Mouse (Mus musculus) intestine, embryonic 16.5 days (tissue): ENCODE results near the gene Slc23a2. TPM values are rescaled to one million over a fixed set of nuclear protein-coding genes. Genes with fewer than 3 reads are reported as not detected.
A peak's percentile ranks its signal among the peaks of the same experiment; 100 is the strongest.

Experiments
- ATAC-seq: fragments of 200-750 bp; cut with Nextera tagmentation; 2 replicates; pipeline ENCODE4 v1.8.0; 2017; ENCODE audit warnings: moderate TSS enrichment, moderate library complexity
- H3K27ac ChIP-seq: fragments of 300-500 bp; sonication (generic); 2 replicates; pipeline ENCODE4 v1.5.1; 2014; ENCODE audit warnings: mild to moderate bottlenecking, low read length
- H3K27me3 ChIP-seq: fragments of 300-500 bp; sonication (generic); replicated peaks from 2 replicates; pipeline ENCODE4 v1.6.1; 2014; ENCODE audit warnings: low read length, control low read depth, mixed read lengths; ENCODE audit not compliant: control insufficient read depth, insufficient read depth
- H3K36me3 ChIP-seq: fragments of 300-500 bp; sonication (generic); 2 replicates; pipeline ENCODE4 v1.6.1; 2014; ENCODE audit warnings: low read length, control low read depth; ENCODE audit not compliant: control insufficient read depth, insufficient read depth
- H3K4me1 ChIP-seq: fragments of 300-500 bp; sonication (generic); 2 replicates; pipeline ENCODE4 v1.6.1; 2014; ENCODE audit warnings: low read length, control low read depth, mixed read lengths; ENCODE audit not compliant: control insufficient read depth, insufficient read depth
- H3K4me2 ChIP-seq: fragments of 300-500 bp; sonication (generic); 2 replicates; pipeline ENCODE4 v1.6.1; 2014; ENCODE audit warnings: low read depth, low read length, control low read depth
- H3K4me3 ChIP-seq: fragments of 300-500 bp; sonication (generic); 2 replicates; pipeline ENCODE4 v1.5.1; 2014; ENCODE audit warnings: mild to moderate bottlenecking, low read length
- H3K9ac ChIP-seq: fragments of 300-500 bp; sonication (generic); 2 replicates; pipeline ENCODE4 v1.6.1; 2014; ENCODE audit warnings: low read depth, low read length
- H3K9me3 ChIP-seq: fragments of 300-500 bp; sonication (generic); 2 replicates; pipeline ENCODE4 v1.6.1; 2016; ENCODE audit warnings: low read length, control low read depth; ENCODE audit not compliant: control insufficient read depth
- WGBS: fragments of 180-500 bp; shearing (Covaris S2); extraction: QIAGEN DNeasy Blood & Tissue Kit; methylation state at CpG from one replicate; pipeline ENCODE4 v1.1.7; 2014; 5-methylcytosine and 5-hydroxymethylcytosine counted together
- polyA plus RNA-seq: library from polyadenylated mRNA; unstranded; fragments of >200 nt; fragmentation: Nextera tagmentation; extraction: Ambion mirVana; gene quantifications from 2 replicates; pipeline ENCODE4 v1.2.1, GENCODE M21; 2015

Slc23a2 gene
- polyA plus RNA-seq, 1 experiment from 2014 or later: 13.5 TPM

DNA sequence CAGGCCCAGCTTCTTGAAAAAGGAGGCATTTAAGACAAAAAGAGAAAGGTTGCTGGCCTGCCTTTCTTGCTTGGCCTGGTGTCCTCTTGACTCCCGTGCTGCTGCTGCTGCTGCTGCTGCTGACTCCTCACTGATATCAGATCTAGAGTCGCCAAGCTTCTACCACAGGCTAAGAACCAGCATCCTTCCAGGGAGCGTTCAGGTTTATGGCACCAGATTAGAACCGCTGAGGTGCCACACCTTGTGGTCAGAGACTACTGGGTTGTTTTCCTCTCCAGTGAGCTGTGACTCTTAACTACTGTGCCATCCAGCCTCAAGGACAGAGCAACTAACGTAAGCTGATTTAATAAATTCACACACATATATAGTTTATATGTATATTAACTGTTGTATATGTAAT is 93.1 kb downstream of the Slc23a2 start:
- ATAC-seq: no peak; the same call in 1 of the 2 replicates
- Histone ChIP-seq H3K4me2 (no peak overlapping the region), H3K9me3 (no peaks in the 10 kb centered on the region), H3K9ac (no peak overlapping the region), H3K27me3 (no peaks in the 10 kb centered on the region), H3K36me3 (0 out of 2 replicates have a peak, but pooled peaks cover 5% of the 10 kb centered on the region), H3K27ac (no peak overlapping the region), H3K4me1 (peaks cover 12% of the 10 kb centered on the region), H3K4me3 (no peak overlapping the region)
- WGBS: 54% methylated on average over 5 of the region's 5 CpGs

DNA sequence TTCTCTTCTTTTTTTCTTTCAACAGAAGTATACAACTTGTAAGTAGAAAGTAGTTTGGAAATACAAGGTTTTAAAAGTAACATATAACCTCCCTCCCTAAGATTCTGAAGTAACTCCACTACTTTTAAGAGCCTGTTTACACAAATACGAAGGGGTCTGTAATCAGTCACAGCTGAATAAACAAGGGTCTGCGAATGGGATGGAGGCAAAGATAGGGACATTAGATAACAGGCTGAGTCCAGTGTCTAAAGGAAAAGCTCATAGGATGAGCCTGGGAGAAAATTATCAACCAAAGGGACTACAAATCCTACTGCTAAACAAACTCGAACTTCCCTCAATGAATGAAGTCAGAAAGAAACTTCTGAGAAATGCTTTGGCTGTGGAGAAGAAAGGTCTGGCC is 95.0 kb downstream of the Slc23a2 start:
- no peaks in the 10 kb centered on the region for H3K9me3 ChIP-seq
- no peak overlapping the region for H3K4me3 ChIP-seq
- ATAC-seq: no peak
- H3K4me2 ChIP-seq: no peak overlapping the region
- H3K27ac ChIP-seq: no peak overlapping the region
- H3K4me1 ChIP-seq: peaks cover 7% of the 10 kb centered on the region
- H3K9ac ChIP-seq: no peak overlapping the region
- H3K27me3 ChIP-seq: no peaks in the 10 kb centered on the region
- H3K36me3 ChIP-seq: no peaks in the 10 kb centered on the region
- 13% methylated on average over 3 of the region's 3 CpGs for WGBS

DNA sequence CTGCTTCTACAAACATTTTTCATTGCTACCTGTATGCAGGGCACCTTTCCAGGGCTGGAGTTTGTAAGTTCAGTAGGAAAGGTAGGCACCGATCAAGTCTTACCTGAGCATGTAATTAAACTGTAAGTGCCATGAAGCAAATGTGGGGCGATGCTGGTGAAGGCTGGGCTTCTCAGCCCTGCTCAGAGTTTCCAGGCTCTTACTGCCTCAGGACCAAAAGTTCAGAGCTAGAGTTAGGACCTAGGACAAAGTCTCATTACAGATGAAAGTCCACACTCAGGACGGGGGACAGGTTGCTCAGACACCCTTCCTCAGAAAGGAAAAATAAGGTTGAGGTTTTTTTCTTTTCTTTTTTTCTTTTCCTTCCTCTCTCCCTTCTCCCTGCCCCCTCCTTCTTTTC is 95.4 kb downstream of the Slc23a2 start:
- 66% methylated on average over 3 of the region's 3 CpGs for WGBS
- no peak overlapping the region for H3K4me2 ChIP-seq
- H3K9ac ChIP-seq: no peak overlapping the region
- no peaks in the 10 kb centered on the region for H3K27me3 ChIP-seq
- no peaks in the 10 kb centered on the region for H3K9me3 ChIP-seq
- H3K27ac ChIP-seq: no peak overlapping the region
- peak; percentile 67; the same call in 1 of the 2 replicates for ATAC-seq
- H3K4me1 ChIP-seq: peaks cover 7% of the 10 kb centered on the region; the same call in 1 of the 2 replicates
- no peak overlapping the region for H3K4me3 ChIP-seq
- H3K36me3 ChIP-seq: no peaks in the 10 kb centered on the region

DNA sequence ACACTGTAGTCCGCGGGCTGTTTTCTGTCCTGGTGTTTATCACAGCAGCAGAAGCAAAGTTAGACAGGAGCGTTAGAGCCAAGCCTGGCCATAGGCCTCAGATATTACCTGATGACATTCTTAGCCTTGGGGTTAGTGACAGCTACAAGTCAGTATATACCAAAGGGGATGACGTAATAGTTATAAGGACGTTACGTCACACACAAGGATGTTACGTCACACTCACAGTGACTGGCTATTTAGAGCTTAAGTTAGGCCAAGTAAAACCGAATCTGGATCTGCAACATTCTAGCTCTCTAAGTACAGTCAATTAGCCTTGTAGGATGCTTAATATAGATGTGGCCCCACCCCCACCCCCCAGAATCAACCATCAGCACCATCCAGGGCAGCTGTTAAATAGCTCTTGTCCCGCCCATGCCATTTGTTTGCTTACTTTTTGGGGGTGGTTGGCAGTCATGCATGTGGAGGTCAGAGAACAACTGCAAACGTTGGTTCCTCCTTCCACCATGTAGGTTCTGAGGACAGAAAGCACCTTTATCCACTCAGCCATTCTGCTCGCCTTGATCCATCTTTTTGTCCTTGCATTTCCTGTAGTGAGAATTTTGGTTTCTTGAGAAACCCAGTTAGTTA is 96.7 kb downstream of the Slc23a2 start:
- H3K4me1 ChIP-seq: peaks cover 12% of the 10 kb centered on the region; the same call in 1 of the 2 replicates
- ATAC-seq: no peak; the same call in 1 of the 2 replicates
- no peaks in the 10 kb centered on the region for H3K36me3 ChIP-seq
- WGBS: 70% methylated on average over 11 of the region's 11 CpGs
- no peaks in the 10 kb centered on the region for H3K27me3 ChIP-seq
- no peak overlapping the region for H3K9ac ChIP-seq
- H3K4me2 ChIP-seq: no peak overlapping the region
- H3K4me3 ChIP-seq: no peak overlapping the region
- no peak overlapping the region for H3K27ac ChIP-seq
- no peaks in the 10 kb centered on the region for H3K9me3 ChIP-seq

DNA sequence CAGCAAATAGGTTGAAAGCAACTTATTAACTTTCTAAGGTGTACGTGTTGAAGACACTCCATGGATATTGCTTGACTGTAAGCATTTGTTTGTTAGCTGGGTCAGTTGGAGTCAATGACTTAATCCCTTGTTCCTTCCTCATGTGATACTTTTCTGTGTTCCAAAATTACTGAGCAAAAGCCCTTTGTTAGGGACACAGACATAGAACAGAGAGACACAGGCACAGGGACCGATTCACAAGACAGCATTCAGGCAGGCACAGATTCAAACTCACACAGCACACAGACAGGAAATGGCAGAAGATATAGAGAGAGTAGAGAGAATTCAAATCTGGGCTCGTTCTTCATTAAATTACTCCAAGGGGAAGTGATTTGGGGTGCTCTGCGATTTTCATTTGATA is 97.5 kb downstream of the Slc23a2 start:
- no peak overlapping the region for H3K9ac ChIP-seq
- 70% methylated on average over 4 of the region's 4 CpGs for WGBS
- H3K9me3 ChIP-seq: no peaks in the 10 kb centered on the region
- no peak overlapping the region for H3K27ac ChIP-seq
- H3K4me1 ChIP-seq: peaks cover 12% of the 10 kb centered on the region; the same call in 1 of the 2 replicates
- H3K4me3 ChIP-seq: no peak overlapping the region
- no peak for ATAC-seq
- no peaks in the 10 kb centered on the region for H3K27me3 ChIP-seq
- no peaks in the 10 kb centered on the region for H3K36me3 ChIP-seq
- H3K4me2 ChIP-seq: no peak overlapping the region

DNA sequence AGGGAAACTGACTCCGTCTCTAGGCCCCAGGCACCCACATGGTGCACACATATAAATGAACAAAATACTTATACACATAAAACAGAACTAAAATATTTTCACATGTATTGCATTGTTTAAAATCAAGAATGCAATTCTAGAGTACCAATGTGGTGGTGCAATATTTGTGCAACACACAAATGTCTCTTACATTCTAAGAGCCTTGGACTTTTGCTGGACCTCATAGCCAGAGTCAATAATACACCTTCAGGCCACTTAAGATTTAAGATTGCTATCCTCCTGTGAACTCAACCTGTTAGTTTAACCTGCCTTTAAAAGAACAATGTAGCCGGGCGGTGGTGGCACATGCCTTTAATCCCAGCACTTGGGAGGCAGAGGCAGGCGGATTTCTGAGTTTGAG is 98.2 kb downstream of the Slc23a2 start:
- no peaks in the 10 kb centered on the region for H3K9me3 ChIP-seq
- H3K27ac ChIP-seq: no peak overlapping the region
- no peak overlapping the region for H3K4me2 ChIP-seq
- no peaks in the 10 kb centered on the region for H3K27me3 ChIP-seq
- 94% methylated on average over 4 of the region's 4 CpGs for WGBS
- peaks cover 12% of the 10 kb centered on the region; the same call in 1 of the 2 replicates for H3K4me1 ChIP-seq
- no peak overlapping the region for H3K4me3 ChIP-seq
- no peak overlapping the region for H3K9ac ChIP-seq
- no peak for ATAC-seq
- no peaks in the 10 kb centered on the region for H3K36me3 ChIP-seq

DNA sequence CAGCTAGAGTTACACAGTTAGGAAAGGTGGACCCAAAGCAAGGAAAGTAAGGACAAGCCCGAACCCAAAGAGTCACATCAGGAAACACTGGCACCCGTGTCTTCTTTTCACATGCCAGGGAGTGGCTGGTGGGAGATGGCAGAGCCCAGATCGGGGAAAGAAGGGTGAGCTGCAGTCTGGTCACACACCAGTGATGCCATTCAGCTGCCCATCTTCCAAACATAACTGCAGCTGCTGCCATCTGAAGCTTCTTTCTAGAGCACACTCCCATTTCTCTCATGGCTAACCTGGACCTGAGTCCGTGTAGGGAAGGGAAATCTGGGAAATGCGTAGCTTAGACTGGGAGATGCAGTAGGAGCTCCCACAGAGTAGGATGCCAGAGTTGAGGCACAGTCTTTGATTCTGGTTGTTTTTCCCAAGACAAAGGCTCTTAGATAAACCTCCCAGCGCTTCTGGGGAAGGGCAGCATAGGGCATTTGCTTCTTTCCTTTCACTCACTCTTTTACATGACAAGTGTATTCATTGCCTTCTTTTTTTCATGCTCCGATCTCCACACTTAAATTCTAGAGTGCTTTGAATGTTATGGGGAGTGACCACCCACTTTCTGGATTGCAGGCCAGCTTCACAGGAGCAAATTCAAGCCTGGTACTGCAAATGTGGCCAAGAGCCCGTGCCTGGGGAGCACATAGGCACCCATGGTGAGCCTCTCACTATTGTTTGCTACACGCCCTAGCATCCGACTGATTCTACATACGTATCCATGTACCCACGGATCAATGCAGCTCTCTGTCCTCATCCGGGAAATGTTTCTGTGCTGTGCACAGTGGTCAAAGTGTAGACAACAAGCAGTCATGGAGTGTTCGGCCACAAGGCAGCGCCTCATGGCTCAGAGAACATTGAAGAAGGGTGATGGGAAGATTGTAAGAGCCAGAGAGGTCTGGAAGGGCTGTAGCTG is 100.3 kb downstream of the Slc23a2 start:
- no peak overlapping the region for H3K27ac ChIP-seq
- ATAC-seq: no peak
- H3K4me3 ChIP-seq: no peak overlapping the region

DNA sequence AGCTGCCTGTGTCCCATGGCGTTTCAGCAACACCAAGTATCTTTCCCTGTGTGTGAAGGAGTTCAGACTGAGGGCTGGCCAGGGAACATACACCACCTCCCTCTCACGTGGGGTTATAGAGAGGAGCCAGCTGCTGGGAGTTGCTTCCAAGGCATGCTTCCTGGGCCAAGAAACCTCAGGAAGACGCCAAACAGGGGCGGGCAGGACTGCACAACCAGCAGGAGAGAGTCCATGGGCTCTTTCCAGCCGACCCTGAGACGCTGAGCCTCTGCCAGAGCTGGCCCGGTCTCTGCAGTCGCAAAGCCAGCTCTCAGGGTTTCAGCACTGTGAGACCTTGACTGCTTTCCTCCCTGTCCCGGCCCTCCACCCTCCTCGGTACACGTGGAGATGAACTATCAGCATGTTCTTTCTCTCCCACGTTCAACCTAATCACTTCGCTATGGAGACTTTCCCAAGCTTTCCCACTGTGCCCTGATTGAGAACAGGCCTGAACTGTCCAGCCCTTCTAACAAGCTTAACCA is 101.7 kb downstream of the Slc23a2 start:
- Histone ChIP-seq H3K4me3 (no peak overlapping the region), H3K9me3 (no peaks in the 10 kb centered on the region), H3K4me2 (peak overlapping the region; percentile 20; the same call in 1 of the 2 replicates), H3K27me3 (no peaks in the 10 kb centered on the region), H3K27ac (peak overlapping the region; percentile 63), H3K4me1 (peaks cover 12% of the 10 kb centered on the region; the same call in 1 of the 2 replicates), H3K9ac (peak overlapping the region; percentile 41; the same call in 1 of the 2 replicates), H3K36me3 (no peaks in the 10 kb centered on the region)
- WGBS: 26% methylated on average over 13 of the region's 13 CpGs
- peak; percentile 93 for ATAC-seq

More for the DNA sequence above, 100.3 kb downstream of the Slc23a2 start:
- Histone ChIP-seq H3K36me3 (no peaks in the 10 kb centered on the region), H3K9ac (no peak overlapping the region), H3K9me3 (no peaks in the 10 kb centered on the region), H3K27me3 (no peaks in the 10 kb centered on the region), H3K4me2 (no peak overlapping the region), H3K4me1 (peaks cover 17% of the 10 kb centered on the region; the same call in 1 of the 2 replicates)
- 80% methylated on average over 15 of the region's 15 CpGs for WGBS

DNA sequence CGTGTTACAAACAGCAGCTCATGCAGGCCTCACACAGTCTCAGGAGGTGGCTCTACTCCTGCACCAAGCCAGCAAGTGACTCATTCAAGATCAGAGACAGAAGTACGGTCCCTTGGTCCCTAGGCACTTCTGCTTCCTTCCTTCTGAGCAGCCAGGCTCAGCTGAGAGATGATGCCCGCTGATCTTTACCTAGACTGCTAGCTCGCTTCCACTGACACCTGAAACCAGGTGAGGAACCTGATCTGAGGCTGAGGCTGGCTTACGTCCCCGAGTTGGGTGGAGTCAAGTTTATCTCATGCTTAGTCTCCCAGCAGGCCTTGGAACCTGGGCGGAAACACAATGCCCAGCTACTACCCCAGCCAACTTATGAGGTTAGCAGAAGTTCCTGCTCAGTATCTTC is 105.0 kb downstream of the Slc23a2 start:
- Histone ChIP-seq H3K36me3 (no peaks in the 10 kb centered on the region), H3K27ac (no peak overlapping the region), H3K4me2 (no peak overlapping the region), H3K9ac (no peak overlapping the region), H3K27me3 (no peaks in the 10 kb centered on the region), H3K4me3 (no peak overlapping the region), H3K4me1 (peaks cover 10% of the 10 kb centered on the region; the same call in 1 of the 2 replicates), H3K9me3 (no peaks in the 10 kb centered on the region)
- ATAC-seq: no peak
- 53% methylated on average over 7 of the region's 7 CpGs for WGBS
